Comparison of ENCODE assay signal across 8 mouse cellular contexts in genomic region chrX:99198532-99198931, GRCm38 (mm10).
DNase-seq lines count a peak whose midpoint lies in the region; ATAC-seq and TF ChIP-seq lines count a peak whose summit lies in the region.

No protein-coding gene starts in this region.

- H3K4me1 ChIP-seq in spleen, adult 2 months (ENCODE audit: control insufficient read depth, insufficient read depth, insufficient read length), result no peaks in the 10 kb centered on the region
- peaks cover 25% of the 10 kb centered on the region for H3K4me1 ChIP-seq in limb, embryonic 15.5 days
- H3K4me1 ChIP-seq in stomach, embryonic 16.5 days (ENCODE audit: control insufficient read depth, insufficient read depth, low read length), result peaks cover 8% of the 10 kb centered on the region

- no peak for TF ChIP-seq CTCF in spleen, adult 2 months (IDR thresholded peaks at IDR 0.05; ENCODE audit: extremely low read depth, insufficient read depth, insufficient read length, insufficient replicate concordance)

- DNase-seq in frontal cortex, adult 2 months (ENCODE audit: extremely low spot score in 1 of 2, low spot score in 1 of 2), result no peak
- no peak for DNase-seq in spleen, adult 2 months (ENCODE audit: low read depth in 1 of 2, low spot score in 2 of 2)
- no peak for DNase-seq in spleen, adult 12 weeks (ENCODE audit: low spot score)
- no peak for DNase-seq in adrenal gland, adult 2 months
- no peak for DNase-seq in thymus, postnatal 0 days (ENCODE audit: low spot score)

- no peaks in the 10 kb centered on the region for H3K9me3 ChIP-seq in limb, embryonic 15.5 days
- no peaks in the 10 kb centered on the region for H3K9me3 ChIP-seq in stomach, embryonic 16.5 days (replicated peaks; ENCODE audit: control insufficient read depth, low read length)

- 46% methylated on average over 7 of the region's 9 CpGs for WGBS in spleen, adult 2 months
- 52% methylated on average over 7 of the region's 9 CpGs for WGBS in limb, embryonic 15.5 days
- WGBS in stomach, embryonic 16.5 days, result 47% methylated on average over 8 of the region's 9 CpGs

- peak overlapping the region; percentile 48 for H3K4me3 ChIP-seq in spleen, adult 2 months (ENCODE audit: extremely low read depth, insufficient read depth, insufficient read length)
- peak overlapping the region; percentile 23 for H3K4me3 ChIP-seq in limb, embryonic 15.5 days
- H3K4me3 ChIP-seq in stomach, embryonic 16.5 days (replicated peaks; ENCODE audit: low read length), result peak overlapping the region; percentile 31

- H3K36me3 ChIP-seq in spleen, adult 2 months (ENCODE audit: control insufficient read depth, insufficient read depth, low read length), result no peaks in the 10 kb centered on the region
- no peaks in the 10 kb centered on the region for H3K36me3 ChIP-seq in limb, embryonic 15.5 days
- H3K36me3 ChIP-seq in stomach, embryonic 16.5 days (ENCODE audit: control insufficient read depth, insufficient read depth, low read length), result no peaks in the 10 kb centered on the region

- H3K27ac ChIP-seq in spleen, adult 2 months (ENCODE audit: insufficient read depth, low read length), result no peak overlapping the region; the same call in 1 of the 2 replicates
- peak overlapping the region; percentile 71 for H3K27ac ChIP-seq in limb, embryonic 15.5 days
- peak overlapping the region; percentile 49 for H3K27ac ChIP-seq in stomach, embryonic 16.5 days (ENCODE audit: low read length)

- no peaks in the 10 kb centered on the region for H3K27me3 ChIP-seq in spleen, adult 2 months (ENCODE audit: control insufficient read depth, insufficient read depth, low read length)
- peaks cover 45% of the 10 kb centered on the region for H3K27me3 ChIP-seq in limb, embryonic 15.5 days
- H3K27me3 ChIP-seq in stomach, embryonic 16.5 days (ENCODE audit: control insufficient read depth, insufficient read depth, low read length), result peaks cover 3% of the 10 kb centered on the region; the same call in 1 of the 2 replicates

- peak overlapping the region; percentile 41 for H3K4me2 ChIP-seq in limb, embryonic 15.5 days
- peak overlapping the region; percentile 55 for H3K4me2 ChIP-seq in stomach, embryonic 16.5 days (ENCODE audit: low read depth, low read length)

- TF ChIP-seq POLR2A in spleen, adult 2 months (IDR thresholded peaks at IDR 0.05; ENCODE audit: low read depth, low read length), result no peak

- ATAC-seq in frontal cortex, adult (ENCODE audit: low TSS enrichment), result peak; percentile 36; the same call in 1 of the 2 replicates
- ATAC-seq in limb, embryonic 15.5 days (ENCODE audit: insufficient number of reproducible peaks, low FRiP score, low TSS enrichment, low read depth), result no peak
- no peak for ATAC-seq in stomach, embryonic 16.5 days (ENCODE audit: insufficient read depth, low FRiP score)

- no peak overlapping the region for H3K9ac ChIP-seq in limb, embryonic 15.5 days
- peak overlapping the region; percentile 63 for H3K9ac ChIP-seq in stomach, embryonic 16.5 days (ENCODE audit: low read length)
